Mouse (Mus musculus) gastrocnemius, postnatal 36 days (tissue): ENCODE measurements at regions not wholly inside any gene's neighbourhood (a gene's known extent, or its start where the extent isn't known, plus 50 kb on each side); places are given as distances from the start of the nearest gene placed in this dataset.

Experiments used
- DNase-seq, 2 experiments: peaks; one replicate each; pipeline ENCODE4 v3.0.0; 2022
- intact Hi-C: fragments of 180-260 bp; cut with DNase I; formaldehyde crosslinking; loops from one replicate; pipeline ENCODE4 v1.15.1; 2025

- intact Hi-C loops = no loop called here
Measured at GRCm38 (mm10) chr13:28596367-28596766, 339.0 kb downstream of the Gm11361 start.

GRCm38 (mm10) chr13:28592176-28592575, 334.8 kb downstream of the Gm11361 start:
- intact Hi-C loops = no loop called here
- no peak for DNase-seq

More at GRCm38 (mm10) chr13:28596367-28596766, 339.0 kb downstream of the Gm11361 start:
- no peak for DNase-seq

- no peak for DNase-seq
- intact Hi-C loops = no loop called here
Measured at GRCm38 (mm10) chr13:28587977-28588376, 330.6 kb downstream of the Gm11361 start.

- intact Hi-C loops = no loop called here
- no peak for DNase-seq
Measured at GRCm38 (mm10) chr13:28586693-28587092, 329.4 kb downstream of the Gm11361 start.

- DNase-seq = no peak
- intact Hi-C loops = no loop called here
Measured at GRCm38 (mm10) chr13:28586140-28586539, 328.8 kb downstream of the Gm11361 start.

GRCm38 (mm10) chr13:28583617-28584016, 326.3 kb downstream of the Gm11361 start:
- intact Hi-C loops = no loop called here
- no peak for DNase-seq

- DNase-seq = no peak
Measured at GRCm38 (mm10) chr13:28575202-28575851, 318.0 kb downstream of the Gm11361 start.

GRCm38 (mm10) chr13:28573364-28573763, 316.0 kb downstream of the Gm11361 start:
- intact Hi-C loops = no loop called here
- DNase-seq = no peak

More at GRCm38 (mm10) chr13:28575202-28575851, 318.0 kb downstream of the Gm11361 start:
- intact Hi-C loops = no loop called here

GRCm38 (mm10) chr13:28572448-28572847, 315.1 kb downstream of the Gm11361 start:
- no peak for DNase-seq
- intact Hi-C loops = no loop called here

- intact Hi-C loops = no loop called here
- DNase-seq = no peak
Measured at GRCm38 (mm10) chr13:28571716-28572115, 314.4 kb downstream of the Gm11361 start.

GRCm38 (mm10) chr13:28563585-28563984, 306.3 kb downstream of the Gm11361 start:
- intact Hi-C loops = no loop called here
- no peak for DNase-seq

- intact Hi-C loops = no loop called here
- no peak for DNase-seq
Measured at GRCm38 (mm10) chr13:28560081-28560480, 302.8 kb downstream of the Gm11361 start.

GRCm38 (mm10) chr13:28557032-28557570, 299.8 kb downstream of the Gm11361 start:
- intact Hi-C loops = no loop called here
- DNase-seq = no peak

GRCm38 (mm10) chr13:28556385-28556938, 299.1 kb downstream of the Gm11361 start:
- DNase-seq = no peak
- intact Hi-C loops = no loop called here

- no peak for DNase-seq
- intact Hi-C loops = no loop called here
Measured at GRCm38 (mm10) chr13:28554143-28554830, 297.0 kb downstream of the Gm11361 start.

- no peak for DNase-seq
- intact Hi-C loops = no loop called here
Measured at GRCm38 (mm10) chr13:28552974-28553750, 295.8 kb downstream of the Gm11361 start.

GRCm38 (mm10) chr13:28551555-28551954, 294.2 kb downstream of the Gm11361 start:
- DNase-seq = no peak
- intact Hi-C loops = no loop called here

GRCm38 (mm10) chr13:28545797-28546196, 288.5 kb downstream of the Gm11361 start:
- intact Hi-C loops = no loop called here
- DNase-seq = no peak

- intact Hi-C loops = no loop called here
- DNase-seq = no peak
Measured at GRCm38 (mm10) chr13:28545337-28545736, 288.0 kb downstream of the Gm11361 start.

- intact Hi-C loops = no loop called here
Measured at GRCm38 (mm10) chr13:28544819-28545180, 287.5 kb downstream of the Gm11361 start.

More at GRCm38 (mm10) chr13:28544819-28545180, 287.5 kb downstream of the Gm11361 start:
- DNase-seq = no peak
